Mouse (Mus musculus): ENCODE measurements around the gene Klk13. TPM values are rescaled to one million over a fixed set of nuclear protein-coding genes. Genes with fewer than 3 reads are reported as not detected.

Klk13 gene
- polyA plus RNA-seq, 1 experiment from 2014 or later = 0.78 TPM

GRCm38 (mm10) chr7:43710031-43710430 is 2.3 kb upstream of the Klk13 start:
- Histone ChIP-seq H3K27me3 (ENCODE audit: insufficient read depth, poor library complexity, severe bottlenecking) (peaks cover 5% of the 10 kb centered on the region; the same call in 1 of the 2 replicates), H3K27ac (no peak overlapping the region), H3K4me3 (no peak overlapping the region), H3K4me1 (peaks cover 13% of the 10 kb centered on the region), H3K36me3 (no peaks in the 10 kb centered on the region), H3K9me3 (no peaks in the 10 kb centered on the region)
- DNase-seq (ENCODE audit: low spot score) = no peak
- 89% methylated on average over 3 of the region's 3 CpGs for WGBS

- no peak for DNase-seq (ENCODE audit: low spot score)
These were observed 550 bp downstream of the Klk13 start for GRCm38 (mm10) chr7:43712917-43713316.

GRCm38 (mm10) chr7:43713741-43714351 is 1.5 kb downstream of the Klk13 start:
- H3K27ac ChIP-seq = no peak overlapping the region
- WGBS = 6% methylated on average over 19 of the region's 19 CpGs
- DNase-seq (ENCODE audit: low spot score) = no peak
- H3K9me3 ChIP-seq = no peaks in the 10 kb centered on the region
- H3K4me3 ChIP-seq = peak overlapping the region; percentile 38
- no peaks in the 10 kb centered on the region for H3K36me3 ChIP-seq
- H3K4me1 ChIP-seq = peaks cover 13% of the 10 kb centered on the region
- peaks cover 5% of the 10 kb centered on the region; the same call in 1 of the 2 replicates for H3K27me3 ChIP-seq (ENCODE audit: insufficient read depth, poor library complexity, severe bottlenecking)

More at GRCm38 (mm10) chr7:43712917-43713316, 550 bp downstream of the Klk13 start:
- peak overlapping the region; percentile 38 for H3K4me3 ChIP-seq
- peaks cover 13% of the 10 kb centered on the region for H3K4me1 ChIP-seq
- peaks cover 5% of the 10 kb centered on the region; the same call in 1 of the 2 replicates for H3K27me3 ChIP-seq (ENCODE audit: insufficient read depth, poor library complexity, severe bottlenecking)
- H3K27ac ChIP-seq = no peak overlapping the region
- no peaks in the 10 kb centered on the region for H3K36me3 ChIP-seq
- 1% methylated on average over 9 of the region's 9 CpGs for WGBS
- H3K9me3 ChIP-seq = no peaks in the 10 kb centered on the region

GRCm38 (mm10) chr7:43747788-43748187 is 35.4 kb downstream of the Klk13 start:
- WGBS = 61% methylated on average over 1 of the region's 1 CpGs
- H3K27me3 ChIP-seq (ENCODE audit: insufficient read depth, poor library complexity, severe bottlenecking) = no peaks in the 10 kb centered on the region
- H3K4me3 ChIP-seq = no peak overlapping the region
- no peaks in the 10 kb centered on the region for H3K36me3 ChIP-seq
- no peaks in the 10 kb centered on the region for H3K4me1 ChIP-seq
- no peaks in the 10 kb centered on the region for H3K9me3 ChIP-seq
- H3K27ac ChIP-seq = no peak overlapping the region
- peak; percentile 42 for DNase-seq (ENCODE audit: low spot score)

- 56% methylated on average over 2 of the region's 2 CpGs for WGBS
- Histone ChIP-seq H3K9me3 (no peaks in the 10 kb centered on the region), H3K36me3 (no peaks in the 10 kb centered on the region), H3K27me3 (ENCODE audit: insufficient read depth, poor library complexity, severe bottlenecking) (no peaks in the 10 kb centered on the region), H3K27ac (no peak overlapping the region), H3K4me1 (no peaks in the 10 kb centered on the region), H3K4me3 (no peak overlapping the region)
- DNase-seq (ENCODE audit: low spot score) = peak; percentile 58
These were observed 40.4 kb downstream of the Klk13 start for GRCm38 (mm10) chr7:43752806-43753205.

- Histone ChIP-seq H3K36me3 (no peaks in the 10 kb centered on the region), H3K4me3 (no peak overlapping the region), H3K27ac (no peak overlapping the region), H3K27me3 (ENCODE audit: insufficient read depth, poor library complexity, severe bottlenecking) (no peaks in the 10 kb centered on the region), H3K4me1 (no peaks in the 10 kb centered on the region), H3K9me3 (0 out of 2 replicates have a peak, but pooled peaks cover 2% of the 10 kb centered on the region)
- 38% methylated on average over 8 of the region's 8 CpGs for WGBS
- no peak for DNase-seq (ENCODE audit: low spot score)
These were observed 54.1 kb downstream of the Klk13 start for GRCm38 (mm10) chr7:43766484-43766883.

- 77% methylated on average over 4 of the region's 4 CpGs for WGBS
- DNase-seq (ENCODE audit: low spot score) = no peak
These were observed 56.2 kb downstream of the Klk13 start, which contains the start of gene Klk12 for GRCm38 (mm10) chr7:43768597-43768996. Gene Klk12 (plus strand): TSS chr7:43768897.

GRCm38 (mm10) chr7:43769636-43770035 is 57.3 kb downstream of the Klk13 start:
- Histone ChIP-seq H3K27ac (no peak overlapping the region), H3K9me3 (0 out of 2 replicates have a peak, but pooled peaks cover 2% of the 10 kb centered on the region), H3K36me3 (no peaks in the 10 kb centered on the region), H3K27me3 (ENCODE audit: insufficient read depth, poor library complexity, severe bottlenecking) (no peaks in the 10 kb centered on the region), H3K4me1 (no peaks in the 10 kb centered on the region), H3K4me3 (no peak overlapping the region)
- 83% methylated on average over 8 of the region's 8 CpGs for WGBS
- no peak for DNase-seq (ENCODE audit: low spot score)

More at GRCm38 (mm10) chr7:43768597-43768996, 56.2 kb downstream of the Klk13 start, which contains the start of gene Klk12:
- Histone ChIP-seq H3K36me3 (no peaks in the 10 kb centered on the region), H3K9me3 (0 out of 2 replicates have a peak, but pooled peaks cover 2% of the 10 kb centered on the region), H3K27me3 (ENCODE audit: insufficient read depth, poor library complexity, severe bottlenecking) (no peaks in the 10 kb centered on the region), H3K4me1 (no peaks in the 10 kb centered on the region), H3K4me3 (no peak within 1 kb of the TSS), H3K27ac (no peak within 1 kb of the TSS)

- H3K27ac ChIP-seq = no peak overlapping the region
- no peak for DNase-seq (ENCODE audit: low spot score)
- peaks cover 4% of the 10 kb centered on the region; the same call in 1 of the 2 replicates for H3K4me1 ChIP-seq
- H3K9me3 ChIP-seq = 0 out of 2 replicates have a peak, but pooled peaks cover 2% of the 10 kb centered on the region
- H3K36me3 ChIP-seq = no peaks in the 10 kb centered on the region
- no peaks in the 10 kb centered on the region for H3K27me3 ChIP-seq (ENCODE audit: insufficient read depth, poor library complexity, severe bottlenecking)
- WGBS = 89% methylated on average over 10 of the region's 10 CpGs
- H3K4me3 ChIP-seq = no peak overlapping the region
These were observed 58.3 kb downstream of the Klk13 start for GRCm38 (mm10) chr7:43770701-43771100.

- Histone ChIP-seq H3K36me3 (no peaks in the 10 kb centered on the region), H3K9me3 (0 out of 2 replicates have a peak, but pooled peaks cover 2% of the 10 kb centered on the region), H3K27ac (no peak overlapping the region), H3K27me3 (ENCODE audit: insufficient read depth, poor library complexity, severe bottlenecking) (no peaks in the 10 kb centered on the region), H3K4me3 (no peak overlapping the region), H3K4me1 (peaks cover 4% of the 10 kb centered on the region; the same call in 1 of the 2 replicates)
- DNase-seq (ENCODE audit: low spot score) = no peak
- 85% methylated on average over 6 of the region's 6 CpGs for WGBS
These were observed 59.5 kb downstream of the Klk13 start for GRCm38 (mm10) chr7:43771916-43772315.

GRCm38 (mm10) chr7:43772901-43773300 is 60.5 kb downstream of the Klk13 start:
- H3K4me3 ChIP-seq = no peak overlapping the region
- H3K27ac ChIP-seq = no peak overlapping the region
- H3K9me3 ChIP-seq = 0 out of 2 replicates have a peak, but pooled peaks cover 2% of the 10 kb centered on the region
- H3K4me1 ChIP-seq = peaks cover 4% of the 10 kb centered on the region; the same call in 1 of the 2 replicates
- 69% methylated on average over 3 of the region's 3 CpGs for WGBS
- DNase-seq (ENCODE audit: low spot score) = no peak
- H3K36me3 ChIP-seq = no peaks in the 10 kb centered on the region
- H3K27me3 ChIP-seq (ENCODE audit: insufficient read depth, poor library complexity, severe bottlenecking) = no peaks in the 10 kb centered on the region

GRCm38 (mm10) chr7:43774364-43774763 is 62.0 kb downstream of the Klk13 start, which contains the start of gene Klk11:
Gene Klk11 (plus strand): TSS chr7:43774604.
- WGBS = 85% methylated on average over 5 of the region's 5 CpGs
- Histone ChIP-seq H3K27me3 (ENCODE audit: insufficient read depth, poor library complexity, severe bottlenecking) (no peaks in the 10 kb centered on the region), H3K27ac (no peak within 1 kb of the TSS; the same call in 1 of the 2 replicates), H3K4me3 (no peak within 1 kb of the TSS), H3K4me1 (peaks cover 4% of the 10 kb centered on the region; the same call in 1 of the 2 replicates), H3K9me3 (0 out of 2 replicates have a peak, but pooled peaks cover 2% of the 10 kb centered on the region), H3K36me3 (no peaks in the 10 kb centered on the region)
- no peak for DNase-seq (ENCODE audit: low spot score)

GRCm38 (mm10) chr7:43774802-43775201 is 62.4 kb downstream of the Klk13 start:
- H3K4me3 ChIP-seq = no peak overlapping the region
- H3K27me3 ChIP-seq (ENCODE audit: insufficient read depth, poor library complexity, severe bottlenecking) = no peaks in the 10 kb centered on the region
- H3K9me3 ChIP-seq = no peaks in the 10 kb centered on the region
- H3K27ac ChIP-seq = no peak overlapping the region; the same call in 1 of the 2 replicates
- DNase-seq (ENCODE audit: low spot score) = no peak
- H3K36me3 ChIP-seq = no peaks in the 10 kb centered on the region
- peaks cover 4% of the 10 kb centered on the region; the same call in 1 of the 2 replicates for H3K4me1 ChIP-seq
- WGBS = 54% methylated on average over 6 of the region's 6 CpGs
